Mouse (Mus musculus) cortical plate, adult 2 months (tissue): ENCODE data around the gene Lsg1.

Experiments used
- CTCF ChIP-seq: fragments of 200-500 bp; IDR thresholded peaks from 2 replicates; pipeline ENCODE4 v1.5.1; 2011; ENCODE audit warnings: mild to moderate bottlenecking, control low read depth, low read length; ENCODE audit not compliant: insufficient read depth; ENCODE audit errors: extremely low read depth
- POLR2A ChIP-seq: fragments of 200-500 bp; IDR thresholded peaks from 2 replicates; pipeline ENCODE4 v1.6.1; 2011; ENCODE audit warnings: mild to moderate bottlenecking, low read length, control low read depth; ENCODE audit not compliant: insufficient read depth; ENCODE audit errors: extremely low read depth

DNA sequence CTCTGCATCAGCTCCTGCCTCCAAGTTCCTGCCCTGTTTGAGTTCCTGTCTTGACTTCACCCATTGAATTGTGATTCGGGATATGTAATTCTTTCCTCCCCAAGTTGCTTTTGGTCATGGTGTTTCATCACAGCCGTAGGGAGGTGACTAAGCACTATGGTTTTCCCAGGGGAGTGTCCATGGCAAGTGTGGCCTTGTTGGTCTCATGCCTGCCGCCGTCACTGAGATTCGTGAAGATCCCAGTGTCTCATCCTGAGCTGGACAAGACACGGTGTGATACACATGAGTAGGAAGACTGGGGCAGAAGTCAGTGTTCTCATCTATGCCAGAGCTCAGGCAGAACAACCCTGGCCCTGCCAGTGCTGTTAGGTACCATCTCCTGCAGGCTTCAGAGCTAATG, 62.9 kb downstream of the Lsg1 start:
- TF ChIP-seq CTCF (no peak), POLR2A (no peak)
